10 mouse cellular contexts compared by ENCODE assay signal in the genomic region with DNA sequence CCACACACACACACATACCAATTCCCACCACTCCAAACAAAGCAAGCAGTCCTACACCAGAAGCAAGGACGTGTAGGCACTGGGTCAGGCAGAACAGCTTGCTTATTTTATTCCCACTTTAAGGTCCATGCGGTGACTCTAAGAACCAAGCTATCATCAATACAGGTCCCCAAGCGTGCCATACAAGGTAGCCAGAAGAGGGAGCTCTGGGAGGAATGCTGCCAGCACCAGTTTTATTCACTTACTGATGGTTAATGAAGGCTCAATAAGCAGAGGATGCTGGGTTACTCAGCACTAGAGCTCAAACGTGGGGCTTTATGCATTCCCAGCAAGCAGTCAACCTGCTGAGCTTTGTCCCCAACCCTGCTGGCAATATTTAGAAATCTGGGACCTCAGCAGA.
DNase-seq lines count a peak whose midpoint lies in the region.
"Had no signal": no experiment of that assay in that cellular context is flagged by ENCODE, and none has a peak within 500 bp of the region (broad histone marks: within the 10 kb centered on the region; RNA-seq: fewer than 3 reads in every experiment).

No protein-coding gene starts in this region.

- intact Hi-C loops in left cerebral cortex, postnatal 4 days (cut with DNase I): no loop called here
- intact Hi-C loops in left cerebral cortex, postnatal 10 days (cut with DNase I): no loop called here

- DNase-seq in embryo, embryonic 10 days (ENCODE audit: low spot score): peak; percentile 52
- no peak for DNase-seq in embryo, embryonic 9.5 days (ENCODE audit: extremely low spot score)
- DNase-seq in left cerebral cortex, postnatal 4 days: peak; percentile 12
- DNase-seq in left cerebral cortex, postnatal 10 days (ENCODE audit: extremely low spot score in 1 of 2, low spot score in 2 of 2): no peak
- DNase-seq in ZHBTc4 (ENCODE audit: low read depth, low spot score): peak; percentile 40
- DNase-seq in mesoderm, embryonic 11.5 days (ENCODE audit: low read depth, low spot score): peak; percentile 19
- DNase-seq in frontal cortex, postnatal 25 days (ENCODE audit: low spot score in 2 of 2): no peak
- DNase-seq in heart, adult 18-20 months: no peak
- DNase-seq: gastrocnemius, adult 2 months; heart, postnatal 10 days had no signal

Comparison
In these comparisons a context has a peak if more than half of its experiments do, and no peak if none do; other contexts are left out.
1. DNase-seq: peak in embryo, embryonic 10 days (single experiment), left cerebral cortex, postnatal 4 days (single experiment), ZHBTc4 (single experiment) and mesoderm, embryonic 11.5 days (single experiment); none in embryo, embryonic 9.5 days (single experiment), left cerebral cortex, postnatal 10 days (0 of 2), frontal cortex, postnatal 25 days (0 of 2) and heart, adult 18-20 months (0 of 2).